20 mouse cellular contexts compared by ENCODE assay signal in genomic region chr2:24952537-24953055, GRCm38 (mm10). TPM values are rescaled to one million over a fixed set of nuclear protein-coding genes. Genes with fewer than 3 reads are reported as not detected.
DNase-seq lines count a peak whose midpoint lies in the region; ATAC-seq and TF ChIP-seq lines count a peak whose summit lies in the region.
"Had no signal": no experiment of that assay in that cellular context is flagged by ENCODE, and none has a peak within 500 bp of the region (broad histone marks: within the 10 kb centered on the region; RNA-seq: fewer than 3 reads in every experiment).

No protein-coding gene starts in this region.

- DNase-seq in MEL (ENCODE audit: low read depth, low spot score), result peak; percentile 85
- DNase-seq in liver, result peak; percentile 18
- no peak for DNase-seq in liver, embryonic 14.5 days (ENCODE audit: low read depth in 3 of 3, low spot score in 3 of 3)
- no peak for DNase-seq in cerebellum, adult 9-11 months
- no peak for DNase-seq in left cerebral cortex, adult 11 months (ENCODE audit: low spot score)
- DNase-seq in lung, postnatal 0 days (ENCODE audit: low spot score), result no peak
- DNase-seq: adrenal gland, postnatal 10 days; cerebellum, adult 11-12 months; cerebellum, adult 9-10 months; cerebellum, postnatal 36 days; gastrocnemius, postnatal 10 days; heart, adult 18-20 months had no signal

- peaks cover 27% of the 10 kb centered on the region for H3K79me2 ChIP-seq in MEL (ENCODE audit: control insufficient read depth, insufficient read depth, low read length, poor library complexity)

- peaks cover 14 to 28% of the 10 kb centered on the region in 2 experiments for H3K4me1 ChIP-seq in MEL (ENCODE audit: control insufficient read depth in 1 of 2, insufficient read depth in 2 of 2, low read length in 2 of 2)
- peaks cover 26 to 27% of the 10 kb centered on the region in 2 experiments for H3K4me1 ChIP-seq in liver, embryonic 14.5 days (replicated peaks; ENCODE audit: control insufficient read depth in 2 of 2, insufficient read depth in 2 of 2, low read length in 1 of 2)
- peaks cover 4% of the 10 kb centered on the region for H3K4me1 ChIP-seq in lung, postnatal 0 days (ENCODE audit: insufficient read depth, low read depth, low read length)

- TF ChIP-seq EP300 in MEL (IDR thresholded peaks at IDR 0.05; ENCODE audit: low read depth in 1 of 2, low read length in 2 of 2), result peak; percentile 40 to 67; a peak in 3 of 4 replicates
- TF ChIP-seq EP300 in liver, embryonic 14.5 days (IDR thresholded peaks at IDR 0.05; ENCODE audit: low read depth), result no peak; the same call in 1 of the 2 replicates
- no peak for TF ChIP-seq EP300 in lung, postnatal 0 days (IDR thresholded peaks at IDR 0.05)

- H3K4me2 ChIP-seq in liver, embryonic 14.5 days (ENCODE audit: low read depth), result peak overlapping the region; percentile 52
- H3K4me2 ChIP-seq in lung, postnatal 0 days (replicated peaks; ENCODE audit: low read depth, low read length), result no peak overlapping the region
- H3K4me2 ChIP-seq: forebrain, embryonic 12.5 days; heart, embryonic 15.5 days; hindbrain, embryonic 14.5 days had no signal

- peak in 1 of 2 experiments; percentile 23; a peak in 1 of 4 replicates for TF ChIP-seq POLR2A in MEL (IDR thresholded peaks at IDR 0.05; ENCODE audit: control insufficient read depth in 1 of 2, insufficient read depth in 1 of 2, low read depth in 1 of 2, low read length in 2 of 2, poor library complexity in 1 of 2)

- 0 out of 4 replicates have a peak overlapping the region, but pooled peaks of 1 of the 2 experiments have one; percentile 2 for H3K4me3 ChIP-seq in MEL (ENCODE audit: control insufficient read depth in 1 of 2, insufficient read depth in 1 of 2, low read depth in 2 of 2, low read length in 2 of 2)
- peak overlapping the region; percentile 17 to 24; a peak in 1 of 4 replicates for H3K4me3 ChIP-seq in liver, embryonic 14.5 days (ENCODE audit: insufficient read depth in 1 of 2, low read depth in 2 of 2, low read length in 2 of 2)
- no peak overlapping the region for H3K4me3 ChIP-seq in lung, postnatal 0 days (ENCODE audit: low read depth, low read length)
- H3K4me3 ChIP-seq: embryonic facial prominence, embryonic 10.5 days; forebrain, embryonic 12.5 days; heart, embryonic 10.5 days; heart, embryonic 15.5 days; hindbrain, embryonic 10.5 days had no signal

- peak overlapping the region; percentile 90 for H3K27ac ChIP-seq in MEL (ENCODE audit: control insufficient read depth, low read depth, low read length)
- H3K27ac ChIP-seq in liver, embryonic 14.5 days, result peak overlapping the region; percentile 66
- no peak overlapping the region for H3K27ac ChIP-seq in lung, postnatal 0 days (ENCODE audit: low read length)
- H3K27ac ChIP-seq: embryonic facial prominence, embryonic 10.5 days; forebrain, embryonic 12.5 days; heart, embryonic 10.5 days; heart, embryonic 15.5 days; hindbrain, embryonic 10.5 days; hindbrain, embryonic 14.5 days had no signal

- TF ChIP-seq CTCF in MEL (IDR thresholded peaks at IDR 0.05 in 2 of 3, conservative IDR thresholded peaks at IDR 0.05 in 1 of 3; ENCODE audit: control insufficient read depth in 1 of 3, insufficient read depth in 1 of 3, low read depth in 2 of 3, low read length in 3 of 3, poor library complexity in 1 of 3, severe bottlenecking in 1 of 3), result no peak
- TF ChIP-seq CTCF in liver, embryonic 14.5 days (IDR thresholded peaks at IDR 0.05; ENCODE audit: low read depth), result no peak
- no peak for TF ChIP-seq CTCF in lung, postnatal 0 days (IDR thresholded peaks at IDR 0.05)

- H3K9me3 ChIP-seq in MEL (replicated peaks; ENCODE audit: insufficient read depth, low read length), result no peaks in the 10 kb centered on the region
- no peaks in the 10 kb centered on the region for H3K9me3 ChIP-seq in liver, embryonic 14.5 days (ENCODE audit: control insufficient read depth, low read length)
- H3K9me3 ChIP-seq in lung, postnatal 0 days (ENCODE audit: low read length), result no peaks in the 10 kb centered on the region
- H3K9me3 ChIP-seq: embryonic facial prominence, embryonic 10.5 days; forebrain, embryonic 12.5 days; heart, embryonic 10.5 days; heart, embryonic 15.5 days; hindbrain, embryonic 10.5 days had no signal

- no peak for TF ChIP-seq RAD21 in MEL (IDR thresholded peaks at IDR 0.05; ENCODE audit: low read depth, low read length)

- H3K27me3 ChIP-seq in MEL (ENCODE audit: control insufficient read depth in 1 of 2, insufficient read depth in 2 of 2, low read length in 2 of 2), result no peaks in the 10 kb centered on the region
- no peaks in the 10 kb centered on the region for H3K27me3 ChIP-seq in liver, embryonic 14.5 days (ENCODE audit: control insufficient read depth, insufficient read depth, low read length)
- no peaks in the 10 kb centered on the region for H3K27me3 ChIP-seq in lung, postnatal 0 days (replicated peaks; ENCODE audit: insufficient read depth, low read length)
- H3K27me3 ChIP-seq: heart, embryonic 15.5 days had no signal

- 16% methylated on average over 4 of the region's 4 CpGs for WGBS in liver, embryonic 14.5 days (ENCODE audit: insufficient replicate concordance)
- 85% methylated on average over 4 of the region's 4 CpGs for WGBS in lung, postnatal 0 days

- peak; percentile 24 for ATAC-seq in liver, embryonic 14.5 days (ENCODE audit: insufficient read depth)
- 0 out of 2 replicates have a peak, but pooled peaks have one; percentile 12 for ATAC-seq in megakaryocyte progenitor cell, adult 5-6 weeks (replicated peaks; ENCODE audit: poor library complexity)
- ATAC-seq in lung, postnatal 0 days, result no peak
- ATAC-seq: forebrain, embryonic 16.5 days had no signal

- peaks cover 24 to 25% of the 10 kb centered on the region in 2 experiments for H3K36me3 ChIP-seq in MEL (ENCODE audit: control insufficient read depth in 1 of 2, insufficient read depth in 2 of 2, low read length in 2 of 2)
- peaks cover 47% of the 10 kb centered on the region for H3K36me3 ChIP-seq in liver, embryonic 14.5 days (replicated peaks; ENCODE audit: control insufficient read depth, insufficient read depth, low read depth)
- 0 out of 2 replicates have a peak, but pooled peaks cover 9% of the 10 kb centered on the region for H3K36me3 ChIP-seq in lung, postnatal 0 days (ENCODE audit: insufficient read depth, low read length)

- no peak overlapping the region; the same call in 1 of the 2 replicates for H3K9ac ChIP-seq in MEL (ENCODE audit: control insufficient read depth, low read depth, low read length, poor library complexity, severe bottlenecking)
- H3K9ac ChIP-seq in liver, embryonic 14.5 days (replicated peaks), result peak overlapping the region; percentile 27
- H3K9ac ChIP-seq in lung, postnatal 0 days (replicated peaks; ENCODE audit: low read depth), result no peak overlapping the region
- H3K9ac ChIP-seq: forebrain, embryonic 12.5 days; heart, embryonic 15.5 days; hindbrain, embryonic 14.5 days had no signal

RNA-seq across cellular contexts. Expression of gene Zmynd19, which starts 3.0 kb away (rescaled TPM):
- total RNA-seq in MEL (2012; rRNA removed), result 73.7 and 83.5 TPM in 2 replicates
- polyA plus RNA-seq in MEL (2012; ENCODE audit: insufficient read depth in 1 of 2, insufficient read length in 2 of 2, low read depth in 1 of 2, low replicate concordance in 2 of 2, missing spikeins in 1 of 2), result 100 to 1,000 TPM in 1 of 2 experiments, not detected in 1; 114 TPM
- 10.0 and 16.4 TPM in 2 replicates for polyA plus RNA-seq in liver, embryonic 14.5 days (2012; rRNA removed)
- polyA plus RNA-seq in liver, embryonic 14.5 days (2014; fragmentation: Nextera tagmentation; extraction: Ambion mirVana), result 10.6 and 12.1 TPM in 2 replicates
- total RNA-seq in megakaryocyte progenitor cell, adult 5-6 weeks (2015), result 16.0 and 19.1 TPM in 2 replicates
- 42.9 and 62.2 TPM in 2 replicates for total RNA-seq in megakaryocyte progenitor cell, adult 5-6 weeks (2017)
- 5.0 and 7.3 TPM in 2 replicates for polyA plus RNA-seq in lung, postnatal 0 days (2015; fragmentation: Nextera tagmentation; extraction: Ambion mirVana)

RNA-seq across cellular contexts. Expression of gene Dph7, which starts 9.6 kb away (rescaled TPM):
- total RNA-seq in MEL (2012; rRNA removed), result 16.6 and 17.6 TPM in 2 replicates
- 10 to 100 TPM in 1 of 2 experiments, not detected in 1; 19.7 TPM for polyA plus RNA-seq in MEL (2012; ENCODE audit: insufficient read depth in 1 of 2, insufficient read length in 2 of 2, low read depth in 1 of 2, low replicate concordance in 2 of 2, missing spikeins in 1 of 2)
- 8.1 and 9.0 TPM in 2 replicates for polyA plus RNA-seq in liver, embryonic 14.5 days (2012; rRNA removed)
- 8.7 and 9.9 TPM in 2 replicates for polyA plus RNA-seq in liver, embryonic 14.5 days (2014; fragmentation: Nextera tagmentation; extraction: Ambion mirVana)
- total RNA-seq in megakaryocyte progenitor cell, adult 5-6 weeks (2015), result 20.8 TPM in 2 replicates
- total RNA-seq in megakaryocyte progenitor cell, adult 5-6 weeks (2017), result 15.5 and 26.2 TPM in 2 replicates
- 12.3 and 13.3 TPM in 2 replicates for polyA plus RNA-seq in lung, postnatal 0 days (2015; fragmentation: Nextera tagmentation; extraction: Ambion mirVana)

RNA-seq across cellular contexts. Expression of gene Arrdc1, which starts 17.5 kb away (rescaled TPM):
- total RNA-seq in MEL (2012; rRNA removed), result 19.0 and 20.2 TPM in 2 replicates
- 10 to 100 TPM in 1 of 2 experiments, not detected in 1; 49.0 TPM for polyA plus RNA-seq in MEL (2012; ENCODE audit: insufficient read depth in 1 of 2, insufficient read length in 2 of 2, low read depth in 1 of 2, low replicate concordance in 2 of 2, missing spikeins in 1 of 2)
- polyA plus RNA-seq in liver, embryonic 14.5 days (2012; rRNA removed), result 20.8 and 29.1 TPM in 2 replicates
- polyA plus RNA-seq in liver, embryonic 14.5 days (2014; fragmentation: Nextera tagmentation; extraction: Ambion mirVana), result 10.9 and 14.7 TPM in 2 replicates
- total RNA-seq in megakaryocyte progenitor cell, adult 5-6 weeks (2015), result 24.5 and 29.2 TPM in 2 replicates
- 48.3 and 58.9 TPM in 2 replicates for total RNA-seq in megakaryocyte progenitor cell, adult 5-6 weeks (2017)
- 174 and 180 TPM in 2 replicates for polyA plus RNA-seq in lung, postnatal 0 days (2015; fragmentation: Nextera tagmentation; extraction: Ambion mirVana)

RNA-seq across cellular contexts. Expression of gene Mrpl41, which starts 22.3 kb away (rescaled TPM):
- 84.8 and 102 TPM in 2 replicates for total RNA-seq in MEL (2012; rRNA removed)
- 100 to 1,000 TPM in 1 of 2 experiments, not detected in 1; 103 TPM for polyA plus RNA-seq in MEL (2012; ENCODE audit: insufficient read depth in 1 of 2, insufficient read length in 2 of 2, low read depth in 1 of 2, low replicate concordance in 2 of 2, missing spikeins in 1 of 2)
- polyA plus RNA-seq in liver, embryonic 14.5 days (2012; rRNA removed), result 31.9 and 48.1 TPM in 2 replicates
- 93.6 and 102 TPM in 2 replicates for polyA plus RNA-seq in liver, embryonic 14.5 days (2014; fragmentation: Nextera tagmentation; extraction: Ambion mirVana)
- total RNA-seq in megakaryocyte progenitor cell, adult 5-6 weeks (2015), result 70.4 and 82.4 TPM in 2 replicates
- 117 and 161 TPM in 2 replicates for total RNA-seq in megakaryocyte progenitor cell, adult 5-6 weeks (2017)
- polyA plus RNA-seq in lung, postnatal 0 days (2015; fragmentation: Nextera tagmentation; extraction: Ambion mirVana), result 90.0 and 98.4 TPM in 2 replicates

RNA-seq across cellular contexts. Expression of gene Pnpla7, which starts 23.2 kb away (rescaled TPM):
- 7.1 and 8.8 TPM in 2 replicates for total RNA-seq in MEL (2012; rRNA removed)
- 10 to 100 TPM in 1 of 2 experiments, not detected in 1; 11.3 TPM for polyA plus RNA-seq in MEL (2012; ENCODE audit: insufficient read depth in 1 of 2, insufficient read length in 2 of 2, low read depth in 1 of 2, low replicate concordance in 2 of 2, missing spikeins in 1 of 2)
- polyA plus RNA-seq in liver, embryonic 14.5 days (2012; rRNA removed), result 9.4 and 9.6 TPM in 2 replicates
- polyA plus RNA-seq in liver, embryonic 14.5 days (2014; fragmentation: Nextera tagmentation; extraction: Ambion mirVana), result 11.0 and 11.3 TPM in 2 replicates
- total RNA-seq in megakaryocyte progenitor cell, adult 5-6 weeks (2015), result 28.4 and 28.7 TPM in 2 replicates
- 29.6 and 30.4 TPM in 2 replicates for total RNA-seq in megakaryocyte progenitor cell, adult 5-6 weeks (2017)
- polyA plus RNA-seq in lung, postnatal 0 days (2015; fragmentation: Nextera tagmentation; extraction: Ambion mirVana), result 8.4 and 8.6 TPM in 2 replicates

Comparison
In these comparisons a context has a peak if more than half of its experiments do, and no peak if none do; other contexts are left out.
1. DNase-seq: peak in MEL (single experiment) and liver (single experiment); none in liver, embryonic 14.5 days (0 of 3), cerebellum, adult 9-11 months (single experiment), left cerebral cortex, adult 11 months (single experiment) and lung, postnatal 0 days (single experiment).